Mouse (Mus musculus): ENCODE results near the gene Naa15. TPM values are rescaled to one million over a fixed set of nuclear protein-coding genes. Genes with fewer than 3 reads are reported as not detected.

Naa15 gene
- polyA plus RNA-seq, 1 experiment from 2014 or later, result 65.0 TPM

DNA sequence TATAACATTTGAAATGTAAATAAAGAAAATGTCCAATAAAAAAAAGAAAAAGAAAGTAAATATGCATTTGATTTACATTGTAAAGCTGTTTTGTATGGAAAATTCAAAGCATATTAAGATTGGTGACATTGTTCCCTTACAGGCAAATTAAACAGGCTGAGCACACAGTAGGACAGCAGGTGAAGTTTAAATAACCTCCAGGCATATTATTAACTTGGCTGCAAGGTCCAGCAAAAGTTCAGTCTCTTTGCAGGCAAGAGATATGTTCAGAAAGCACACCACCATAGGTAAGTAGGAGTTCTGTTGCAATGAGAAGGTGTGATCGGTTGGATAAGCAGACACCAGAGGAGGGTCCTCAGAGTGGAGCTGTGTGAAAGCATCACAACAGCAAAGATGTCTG, 83.0 kb downstream of the Naa15 start:
- POLR2A ChIA-PET, result no interaction called here
- DNase-seq (ENCODE audit: low read depth, low spot score) (no peak), ATAC-seq (no peak)
- CTCF ChIA-PET, result no interaction called here
- H3K27me3 ChIP-seq, result no peaks in the 10 kb centered on the region
- no peak for TF ChIP-seq CTCF (IDR thresholded peaks at IDR 0.05)
- in situ Hi-C loops (cut with MboI; ENCODE audit: low pct_unique_long_range_greater_than_20kb), result no loop called here

- CTCF ChIA-PET, result no interaction called here
- in situ Hi-C loops (cut with MboI; ENCODE audit: low pct_unique_long_range_greater_than_20kb), result no loop called here
- POLR2A ChIA-PET, result no interaction called here
- no peak for ATAC-seq
- H3K27me3 ChIP-seq, result no peaks in the 10 kb centered on the region
- TF ChIP-seq CTCF (IDR thresholded peaks at IDR 0.05), result no peak
- no peak for DNase-seq (ENCODE audit: low read depth, low spot score)
Measured at GRCm38 (mm10) chr3:51498659-51499058, 83.7 kb downstream of the Naa15 start.

- ATAC-seq (no peak), DNase-seq (ENCODE audit: low read depth, low spot score) (no peak)
- in situ Hi-C loops (cut with MboI; ENCODE audit: low pct_unique_long_range_greater_than_20kb), result no loop called here
- no peak for TF ChIP-seq CTCF (IDR thresholded peaks at IDR 0.05)
- no peaks in the 10 kb centered on the region for H3K27me3 ChIP-seq
- ChIA-PET POLR2A (interaction anchor here (0.7 kb wide), 1 partner anchor 435 kb away, joined by 3 read pairs; no protein-coding TSS in a partner anchor), CTCF (interaction anchor here (1.1 to 3.2 kb wide), 3 partner anchors 11 to 40 kb away, joined by 3 to 22 read pairs (median 3); no protein-coding TSS in a partner anchor)
Measured at GRCm38 (mm10) chr3:51499876-51500275, 84.9 kb downstream of the Naa15 start.

DNA sequence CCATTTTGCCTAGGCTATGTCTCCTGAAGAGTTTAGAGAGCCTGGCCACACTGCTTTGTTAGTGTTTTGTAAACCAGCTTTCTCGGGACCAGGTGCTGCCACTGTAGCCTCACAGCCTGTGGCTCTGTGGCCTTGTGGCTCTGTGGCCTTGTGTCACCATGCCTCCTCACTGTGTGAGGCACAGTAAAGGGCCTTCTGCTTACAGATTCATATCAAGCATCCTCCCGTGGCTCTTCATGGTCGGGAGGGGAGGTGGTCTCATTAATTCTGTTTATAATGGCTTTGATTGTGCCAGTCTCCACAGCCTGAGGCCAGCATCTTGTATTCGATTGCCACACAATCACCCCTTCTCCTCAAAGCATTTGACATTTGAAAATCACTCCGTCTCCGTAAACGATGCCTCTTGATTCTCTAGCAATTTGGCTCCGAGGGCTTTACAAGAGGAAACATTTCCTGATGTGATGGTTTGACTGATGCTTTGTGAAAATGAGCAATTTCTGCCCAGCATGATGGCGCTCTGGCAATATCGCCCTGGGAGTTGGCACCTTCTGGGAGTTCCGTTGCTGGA, 89.5 kb downstream of the Naa15 start:
- ChIA-PET POLR2A (no interaction called here), CTCF (interaction anchor here (1.5 kb wide), 1 partner anchor 8 kb away, joined by 6 read pairs; no protein-coding TSS in a partner anchor)
- no peak for DNase-seq (ENCODE audit: low read depth, low spot score)
- TF ChIP-seq CTCF (IDR thresholded peaks at IDR 0.05), result no peak
- no peaks in the 10 kb centered on the region for H3K27me3 ChIP-seq
- no peak for ATAC-seq
- in situ Hi-C loops (cut with MboI; ENCODE audit: low pct_unique_long_range_greater_than_20kb), result no loop called here

GRCm38 (mm10) chr3:51505465-51505864, 90.5 kb downstream of the Naa15 start:
- TF ChIP-seq CTCF (IDR thresholded peaks at IDR 0.05), result no peak
- no peak for ATAC-seq
- ChIA-PET CTCF (interaction anchor here (0.8 to 1.5 kb wide), 2 partner anchors 9 to 136 kb away, joined by 3 to 6 read pairs; no protein-coding TSS in a partner anchor), POLR2A (interaction anchor here (0.6 kb wide), 2 partner anchors 52 to 1329 kb away, joined by 3 to 4 read pairs; no protein-coding TSS in a partner anchor)
- in situ Hi-C loops (cut with MboI; ENCODE audit: low pct_unique_long_range_greater_than_20kb), result loop anchor here (5.0 kb wide), 1 partner anchor 142 kb away; no protein-coding TSS in a partner anchor
- no peak for DNase-seq (ENCODE audit: low read depth, low spot score)
- no peaks in the 10 kb centered on the region for H3K27me3 ChIP-seq

GRCm38 (mm10) chr3:51510903-51511302, 96.0 kb downstream of the Naa15 start:
- in situ Hi-C loops (cut with MboI; ENCODE audit: low pct_unique_long_range_greater_than_20kb), result no loop called here
- DNase-seq (ENCODE audit: low read depth, low spot score) (peak; percentile 78), ATAC-seq (peak; percentile 75)
- TF ChIP-seq CTCF (IDR thresholded peaks at IDR 0.05), result peak; percentile 99
- ChIA-PET POLR2A (interaction anchor here (0.7 to 1.3 kb wide), 2 partner anchors 68 to 592 kb away, joined by 3 read pairs; no protein-coding TSS in a partner anchor), CTCF (interaction anchor here (0.9 to 3.7 kb wide), 16 partner anchors 10 to 733 kb away, joined by 3 to 42 read pairs (median 7); partner anchors contain the start of gene Setd7)
- no peaks in the 10 kb centered on the region for H3K27me3 ChIP-seq

DNA sequence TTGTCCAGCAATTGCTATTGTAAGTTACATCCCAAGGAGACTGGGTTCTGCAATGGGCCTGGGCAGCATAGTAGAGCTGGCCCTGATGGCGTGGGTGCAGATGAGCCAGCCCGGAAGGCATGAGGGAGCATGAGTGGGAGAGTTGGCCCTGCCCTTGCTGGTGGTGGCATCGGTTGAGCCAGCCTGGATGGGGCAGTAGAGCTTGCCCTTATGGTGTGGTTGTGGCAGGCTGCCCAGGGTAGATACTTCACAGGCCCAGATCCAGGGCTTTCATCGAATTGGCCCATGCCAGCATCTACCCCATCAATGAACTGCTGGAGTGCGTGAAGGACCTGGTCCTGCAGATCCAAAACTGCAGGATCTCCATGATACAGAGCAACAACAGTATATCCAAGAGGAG, 97.0 kb downstream of the Naa15 start:
- in situ Hi-C loops (cut with MboI; ENCODE audit: low pct_unique_long_range_greater_than_20kb), result no loop called here
- H3K27me3 ChIP-seq, result no peaks in the 10 kb centered on the region
- no peak for TF ChIP-seq CTCF (IDR thresholded peaks at IDR 0.05)
- ChIA-PET CTCF (interaction anchor here (0.8 to 3.7 kb wide), 13 partner anchors 9 to 732 kb away, joined by 3 to 42 read pairs (median 6); partner anchors contain the start of gene Setd7), POLR2A (no interaction called here)
- ATAC-seq (no peak), DNase-seq (ENCODE audit: low read depth, low spot score) (no peak)

GRCm38 (mm10) chr3:51517467-51517866, 102.5 kb downstream of the Naa15 start:
- CTCF ChIA-PET, result interaction anchor here (1.3 kb wide), 1 partner anchor 23 kb away, joined by 3 read pairs; no protein-coding TSS in a partner anchor
- in situ Hi-C loops (cut with MboI; ENCODE audit: low pct_unique_long_range_greater_than_20kb), result no loop called here

GRCm38 (mm10) chr3:51517878-51518762, 103.2 kb downstream of the Naa15 start:
- in situ Hi-C loops (cut with MboI; ENCODE audit: low pct_unique_long_range_greater_than_20kb), result no loop called here
- H3K27me3 ChIP-seq, result no peaks in the 10 kb centered on the region
- TF ChIP-seq CTCF (IDR thresholded peaks at IDR 0.05), result no peak
- no peak for DNase-seq (ENCODE audit: low read depth, low spot score)
- ATAC-seq, result no peak
- ChIA-PET POLR2A (no interaction called here), CTCF (no interaction called here)

More at GRCm38 (mm10) chr3:51517467-51517866, 102.5 kb downstream of the Naa15 start:
- DNase-seq (ENCODE audit: low read depth, low spot score), result no peak
- no peaks in the 10 kb centered on the region for H3K27me3 ChIP-seq
- POLR2A ChIA-PET, result interaction anchor here (1.2 kb wide), 1 partner anchor 43 kb away, joined by 3 read pairs; the partner anchor contains the start of gene Setd7
- no peak for TF ChIP-seq CTCF (IDR thresholded peaks at IDR 0.05)
- ATAC-seq, result no peak

DNA sequence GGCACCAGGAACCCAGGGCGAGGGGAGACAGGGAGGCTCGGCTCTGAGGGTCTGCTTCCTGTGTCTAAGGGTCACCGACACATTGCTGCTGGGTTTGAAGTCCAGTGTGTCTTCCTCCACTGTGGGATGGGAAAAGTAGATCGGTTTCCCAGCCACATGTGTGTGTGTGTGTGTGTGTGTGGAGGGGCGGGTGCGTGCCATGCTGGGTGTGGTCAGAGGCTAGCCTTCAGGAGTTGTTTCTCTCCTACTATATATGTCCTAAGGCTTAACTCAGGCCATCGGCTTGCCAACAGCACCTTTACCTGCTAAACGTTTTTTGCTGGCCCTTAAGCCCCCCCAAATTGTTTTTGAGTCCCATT, 103.8 kb downstream of the Naa15 start:
- TF ChIP-seq CTCF (IDR thresholded peaks at IDR 0.05), result no peak
- H3K27me3 ChIP-seq, result no peaks in the 10 kb centered on the region
- in situ Hi-C loops (cut with MboI; ENCODE audit: low pct_unique_long_range_greater_than_20kb), result no loop called here
- ATAC-seq, result no peak
- ChIA-PET POLR2A (no interaction called here), CTCF (interaction anchor here (3.8 kb wide), 1 partner anchor 7 kb away, joined by 19 read pairs; no protein-coding TSS in a partner anchor)
- no peak for DNase-seq (ENCODE audit: low read depth, low spot score)

All from Patski (cell line).